Mouse (Mus musculus): ENCODE measurements around the gene Trhr2. TPM values are rescaled to one million over a fixed set of nuclear protein-coding genes. Genes with fewer than 3 reads are reported as not detected.
A peak's percentile ranks its signal among the peaks of the same experiment; 100 is the strongest.

The Trhr2 gene
- total RNA-seq (2022): not detected

DNA sequence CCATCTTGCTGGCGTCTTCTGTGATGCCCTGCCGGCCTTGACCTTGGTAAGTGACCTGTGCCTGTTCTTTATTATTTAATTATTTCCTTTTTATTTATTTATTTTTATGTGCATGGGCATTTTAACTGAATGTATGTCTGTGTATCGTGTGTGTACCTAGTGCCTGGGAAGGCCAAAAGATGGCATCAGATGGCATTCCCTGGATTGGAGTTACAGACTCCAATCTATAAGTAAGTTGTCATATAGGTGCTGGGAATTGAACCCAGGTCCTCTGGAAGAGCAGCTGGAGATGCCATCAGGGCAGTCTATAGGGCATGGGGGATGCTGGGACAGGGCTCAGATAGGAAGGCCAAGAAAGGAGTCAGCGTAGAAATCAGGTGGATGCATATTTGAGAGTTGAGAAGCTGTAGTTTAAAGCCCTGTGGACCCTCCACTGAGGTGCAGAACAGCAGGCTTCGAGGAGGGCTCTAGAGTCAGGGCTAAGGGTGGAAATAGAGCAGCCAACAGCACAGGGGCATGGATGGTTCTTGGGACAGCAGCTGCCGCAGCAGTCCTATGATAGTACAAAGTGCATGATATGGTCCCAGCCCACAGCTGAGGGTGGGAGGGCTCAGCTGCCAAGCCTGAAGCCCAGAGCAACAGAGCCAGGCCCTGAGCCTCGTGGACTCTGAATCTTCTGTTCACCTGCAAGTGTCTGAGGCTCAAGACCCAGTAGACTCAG lies at the start of gene Trhr2:
Trhr2 (minus strand) TSS at position 51 of the 721 bp plus-strand sequence.
- no peak for DNase-seq

DNA sequence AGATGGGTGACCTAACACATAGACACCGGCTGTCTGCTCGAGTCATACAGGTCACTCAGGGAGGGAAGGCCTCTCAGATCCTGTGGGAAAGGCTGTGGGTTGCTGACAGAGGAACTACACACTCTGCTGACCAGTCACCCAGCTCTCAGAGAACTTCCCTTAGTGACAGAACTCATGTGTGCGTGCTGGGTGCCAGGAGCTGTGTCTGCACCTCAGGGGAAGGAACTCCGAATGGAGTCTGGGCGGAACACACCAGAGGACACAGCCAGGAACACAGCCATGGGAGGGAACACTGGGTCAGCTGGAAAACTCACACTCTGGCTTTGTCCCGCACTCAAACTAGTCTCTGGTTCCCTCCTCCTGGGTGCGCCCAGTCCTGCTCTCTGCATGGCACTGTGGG lies 47.1 kb upstream of the Trhr2 start:
- DNase-seq: no peak

DNA sequence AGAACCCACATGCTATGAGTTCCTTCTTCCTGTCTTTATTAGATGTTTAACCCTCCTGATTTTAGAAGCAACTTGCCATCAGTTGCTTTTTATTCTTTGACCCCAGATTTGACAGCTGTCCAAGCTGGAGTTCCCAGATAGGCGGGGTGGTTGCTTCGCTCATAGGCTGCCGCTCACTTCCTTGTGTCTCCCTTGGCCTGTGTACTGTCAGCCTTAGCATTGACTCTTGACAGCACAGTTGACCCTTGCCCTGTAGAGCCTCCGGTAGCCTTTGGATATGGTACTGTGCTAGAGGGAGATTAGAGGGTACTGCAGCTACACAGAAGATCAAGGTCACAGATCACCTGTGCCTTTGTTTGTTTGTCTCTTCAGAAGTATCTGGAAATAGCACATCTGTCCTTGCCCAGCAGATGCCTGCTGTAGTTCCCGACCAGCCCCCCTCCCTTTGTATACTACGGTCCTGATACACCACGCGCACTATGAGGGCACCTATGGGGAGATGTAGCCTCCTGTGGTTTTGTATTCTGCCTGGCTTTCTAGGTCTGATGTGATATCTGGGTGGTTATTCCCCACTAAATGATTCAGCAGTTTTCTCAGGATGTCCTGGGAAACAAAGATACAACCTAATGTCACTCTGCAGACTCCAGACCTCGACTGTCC lies 44.7 kb upstream of the Trhr2 start:
- DNase-seq: no peak

DNA sequence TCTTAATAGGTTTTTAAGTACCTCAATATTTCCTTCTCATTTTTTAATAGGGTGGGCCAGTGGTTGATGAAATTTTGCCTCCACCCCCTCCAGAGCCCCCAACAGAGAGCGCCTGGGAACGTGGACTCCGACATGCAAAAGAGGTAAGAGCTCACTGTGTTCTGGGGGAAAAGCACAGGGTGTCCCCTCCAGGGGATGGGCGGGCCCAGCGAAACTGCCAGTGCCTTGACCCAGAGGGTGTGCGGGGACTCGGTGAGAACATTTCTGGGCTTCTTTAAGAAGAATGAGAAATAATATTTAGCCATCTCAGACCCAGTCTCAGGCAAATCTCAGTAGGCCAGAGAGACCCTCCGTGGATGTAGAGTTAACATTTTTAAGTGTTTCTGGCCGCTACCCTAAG lies 37.6 kb upstream of the Trhr2 start:
- DNase-seq: no peak

DNA sequence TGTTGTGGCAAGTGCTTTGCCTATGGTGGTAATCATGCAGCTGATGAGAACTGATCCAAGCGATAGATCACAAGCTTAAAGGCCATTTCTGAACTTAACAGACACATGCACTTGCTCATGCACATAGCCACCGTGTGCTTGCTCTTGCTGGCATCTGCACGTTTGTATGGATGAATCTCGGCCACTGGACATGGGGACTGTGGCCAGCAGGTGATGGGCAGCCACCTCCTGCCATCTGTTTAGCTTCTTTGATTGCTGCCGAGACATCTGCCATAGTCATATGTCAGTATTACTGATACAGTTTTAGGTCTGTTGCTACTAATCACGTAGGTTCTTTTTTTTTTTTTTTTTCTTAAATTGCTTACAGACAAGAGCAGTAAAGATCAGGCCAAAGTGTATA lies 34.7 kb upstream of the Trhr2 start:
- DNase-seq: no peak

DNA sequence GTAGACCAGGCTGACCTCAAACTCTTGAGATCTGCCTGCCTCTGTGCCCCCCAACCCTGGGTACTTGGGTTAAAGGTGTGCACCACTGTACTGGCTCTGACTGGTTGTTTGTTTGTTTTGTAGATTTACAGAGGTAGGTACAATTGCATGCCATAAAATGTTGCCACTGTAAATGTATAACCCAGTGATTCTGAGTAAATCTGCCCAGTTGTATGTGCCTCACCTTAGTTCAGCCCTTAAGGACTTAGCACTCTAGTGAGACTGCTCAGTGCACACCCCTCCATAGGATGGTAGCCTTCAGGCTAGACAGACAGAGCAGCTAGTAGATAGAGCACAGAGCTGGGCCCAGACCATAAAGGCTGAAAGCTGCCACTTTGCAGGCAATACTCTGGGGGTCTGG lies 33.2 kb upstream of the Trhr2 start:
- DNase-seq: no peak

DNA sequence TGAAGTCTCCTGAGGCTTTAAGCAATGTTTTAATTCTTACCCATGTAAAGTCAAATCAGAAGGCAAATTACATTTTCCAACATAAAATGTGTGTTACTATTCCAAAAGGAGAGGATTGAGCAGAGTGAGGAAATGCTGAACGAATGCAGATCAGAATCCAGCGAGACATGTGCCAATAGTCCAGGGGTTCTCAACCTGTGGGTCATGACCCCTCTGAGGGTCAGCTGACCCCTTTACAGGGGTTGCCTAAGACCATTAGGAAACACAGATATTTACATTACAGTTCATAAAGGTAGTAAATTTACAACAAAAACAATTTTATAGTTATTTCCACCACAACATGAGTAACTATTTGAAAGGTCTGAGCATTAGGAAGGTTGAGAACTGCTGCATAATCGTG lies 30.2 kb upstream of the Trhr2 start:
- DNase-seq: no peak

DNA sequence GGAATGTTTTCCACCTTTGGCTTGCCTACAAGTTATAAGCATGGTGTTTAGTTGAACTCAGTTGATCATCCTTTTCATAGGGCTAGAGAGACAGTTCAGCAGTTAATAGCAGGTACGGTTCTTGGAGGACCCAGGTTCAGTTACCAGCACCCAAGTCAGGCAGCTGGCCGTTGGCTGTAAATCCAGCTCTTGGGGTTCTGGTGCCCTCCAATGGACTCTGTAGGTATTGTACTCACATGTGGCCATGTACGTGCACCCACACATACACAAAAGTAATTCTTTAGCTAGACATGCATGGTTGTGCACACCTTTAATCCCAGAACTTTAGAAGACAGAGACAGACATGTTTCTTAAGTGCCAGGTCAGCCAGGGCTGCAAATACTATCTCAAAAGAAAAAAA lies 28.8 kb upstream of the Trhr2 start:
- no peak for DNase-seq

DNA sequence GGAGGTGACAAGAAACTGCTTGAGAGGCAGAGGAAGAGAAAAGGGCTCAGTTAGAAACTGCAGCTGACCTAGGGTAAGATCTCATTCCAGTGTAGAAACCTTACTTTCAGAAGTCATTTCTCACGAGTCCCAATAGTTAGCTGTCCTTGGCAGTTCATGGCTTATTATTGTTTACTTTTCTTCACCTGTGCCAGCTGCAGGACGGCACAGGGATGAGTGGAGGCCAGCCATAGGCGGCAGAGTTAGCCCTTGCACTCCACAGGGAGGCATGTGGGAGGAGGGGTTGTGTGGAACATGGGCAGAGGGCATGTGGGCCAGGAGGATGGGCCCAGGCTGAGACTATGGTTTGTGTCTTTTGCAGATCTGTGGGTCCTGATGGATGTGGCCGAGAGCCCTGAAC lies 22.5 kb upstream of the Trhr2 start:
- DNase-seq: no peak

DNA sequence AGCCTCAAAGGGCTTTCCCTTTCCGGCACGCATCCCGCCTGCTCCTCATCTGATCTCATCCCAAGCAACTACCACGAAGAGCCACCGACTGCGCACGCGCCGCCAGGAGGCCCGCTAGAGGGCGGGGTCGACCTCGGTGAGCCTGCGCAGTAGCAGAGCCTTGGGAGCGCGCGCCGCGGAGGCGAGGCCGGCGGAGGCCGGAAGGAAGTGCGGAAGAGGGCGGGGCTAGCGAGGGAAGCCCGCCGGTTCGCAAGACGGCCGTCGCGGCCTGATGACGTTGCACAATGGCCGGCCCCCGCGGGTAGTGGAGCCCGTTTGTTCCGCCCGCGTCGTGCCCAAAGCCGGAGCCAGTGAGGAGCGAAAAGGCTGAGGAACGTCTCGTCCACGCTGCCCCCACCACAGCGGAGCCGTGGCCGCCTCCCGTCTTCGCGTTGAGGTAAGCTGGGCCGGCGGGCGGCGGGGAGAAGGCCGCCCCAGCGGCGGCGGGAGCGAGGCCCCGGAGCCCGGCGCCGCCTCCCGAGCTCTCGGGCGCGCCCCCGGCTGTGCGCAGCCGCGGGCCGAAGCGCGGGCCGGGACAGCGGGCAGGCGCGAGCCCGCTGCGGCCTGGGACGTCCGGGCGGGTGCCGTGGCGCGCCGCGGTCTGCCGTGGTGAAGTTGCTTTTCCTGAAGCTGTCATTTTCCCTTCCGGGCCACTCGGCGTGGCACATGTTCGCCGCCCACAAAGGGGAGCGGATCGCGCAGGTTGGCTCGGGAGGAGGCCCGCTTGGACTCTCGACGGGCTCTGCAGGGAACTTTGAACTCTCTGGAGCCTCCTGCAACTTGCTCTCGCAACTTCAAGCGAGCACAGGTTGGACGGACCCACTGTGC lies 16.1 kb upstream of the Trhr2 start, which contains the start of gene Zc3h18:
Zc3h18 (plus strand) TSS at position 245 of the 867 bp plus-strand sequence.
- DNase-seq: peak; percentile 99

DNA sequence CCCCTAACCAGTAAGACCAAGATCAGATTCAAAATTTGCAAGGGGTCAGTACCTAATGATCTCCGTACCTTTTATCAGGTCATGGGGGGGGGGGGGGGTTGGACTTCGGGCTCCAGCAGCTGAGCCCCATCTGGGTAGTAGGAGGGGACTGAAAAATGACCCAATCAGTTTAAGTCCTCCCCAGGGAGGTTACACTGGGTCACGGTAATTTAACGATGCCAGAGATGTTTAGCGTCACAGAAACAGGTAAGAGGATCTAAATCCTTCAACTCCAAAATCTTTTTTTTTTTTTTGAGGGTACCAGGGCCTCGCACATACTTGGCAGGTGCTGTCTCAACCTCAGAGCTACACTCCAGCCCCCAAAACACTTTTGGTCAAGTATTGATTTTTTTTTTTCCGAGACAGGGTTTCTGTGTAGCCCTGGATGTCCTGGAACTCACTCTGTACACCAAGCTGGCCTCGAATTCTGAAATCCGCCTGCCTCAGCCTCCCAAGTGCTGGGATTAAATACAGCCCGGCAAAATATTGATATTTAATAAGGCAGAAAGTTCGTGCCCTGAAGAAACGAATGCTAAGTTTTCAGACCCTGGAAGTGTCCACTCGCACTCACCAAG lies 15.3 kb upstream of the Trhr2 start:
- DNase-seq: no peak

DNA sequence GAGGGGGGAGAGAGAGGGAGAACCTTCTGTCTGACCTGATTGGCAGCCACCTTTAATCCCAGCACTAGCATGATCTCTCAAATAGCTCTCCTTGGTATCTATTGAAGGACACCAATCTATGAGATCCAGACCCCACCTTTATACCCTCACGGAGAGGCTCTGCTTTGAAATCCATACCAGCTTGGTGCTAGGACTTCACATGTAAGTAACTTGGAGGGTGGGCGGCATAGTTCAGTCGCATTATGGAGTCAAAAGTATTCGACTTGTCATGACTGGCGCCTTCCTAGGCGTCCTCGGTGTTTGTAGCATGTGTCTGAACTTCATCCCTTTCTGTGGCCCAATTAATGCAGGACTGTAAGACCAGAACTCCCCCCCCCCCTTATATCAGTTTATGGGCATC lies 14.8 kb upstream of the Trhr2 start:
- DNase-seq: no peak

DNA sequence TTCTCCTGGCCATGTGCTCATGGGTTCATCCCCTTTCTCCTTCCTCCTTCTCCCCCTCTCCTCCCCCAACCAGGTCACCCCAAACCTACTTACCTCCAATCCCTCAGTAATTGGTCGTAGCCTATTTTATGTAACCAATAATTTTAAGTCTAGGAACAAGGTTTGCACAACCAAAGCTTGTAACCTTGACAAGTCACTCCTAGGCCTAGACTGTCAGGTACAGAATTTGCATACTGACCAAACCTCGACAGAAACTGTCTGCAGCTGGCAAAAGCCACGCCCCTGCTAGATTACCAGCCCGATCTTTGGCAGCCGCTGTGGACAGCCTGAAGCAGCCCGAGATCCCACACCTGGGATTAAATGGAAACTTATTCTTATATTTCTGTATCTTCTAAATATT lies 11.2 kb upstream of the Trhr2 start:
- DNase-seq: no peak

DNA sequence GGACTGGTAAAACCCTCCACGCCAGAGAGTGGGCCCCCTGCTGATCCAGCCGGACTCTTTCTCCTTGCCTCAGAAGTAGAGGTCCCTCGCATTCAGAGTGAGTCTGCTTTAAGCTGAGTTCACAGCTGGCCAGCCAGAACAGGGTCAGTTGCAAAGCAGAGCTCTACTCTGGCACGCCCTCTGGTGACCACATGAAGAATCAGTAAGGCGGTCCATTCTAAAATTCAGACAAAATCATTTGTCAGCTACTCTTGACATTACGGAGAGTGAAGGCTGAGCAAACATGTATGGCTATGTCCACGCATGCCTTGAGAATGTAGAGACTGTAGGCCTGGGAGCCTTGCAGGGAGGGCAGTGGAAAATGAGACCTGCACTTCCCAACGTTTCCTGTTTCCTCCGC lies 9.1 kb upstream of the Trhr2 start:
- DNase-seq: peak; percentile 39

DNA sequence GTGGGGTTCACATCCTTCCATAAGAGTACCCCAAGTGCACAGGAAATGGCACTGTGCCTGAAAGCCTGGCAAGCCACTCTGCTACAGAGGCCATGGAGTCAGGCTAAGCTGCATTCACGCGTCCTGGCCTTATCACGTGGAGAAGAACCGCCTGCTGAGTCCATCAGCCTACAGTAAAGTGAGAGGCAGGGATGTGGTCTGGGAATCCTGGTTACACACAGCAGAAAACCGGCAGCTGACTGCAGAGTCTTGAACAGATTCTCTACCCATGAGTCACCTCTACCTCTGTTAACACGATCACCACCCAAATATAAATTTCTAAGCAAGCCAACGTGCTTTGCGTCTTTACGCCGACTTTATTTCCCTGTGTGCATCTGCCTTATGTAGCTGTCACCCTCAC lies 7.9 kb upstream of the Trhr2 start:
- DNase-seq: no peak

DNA sequence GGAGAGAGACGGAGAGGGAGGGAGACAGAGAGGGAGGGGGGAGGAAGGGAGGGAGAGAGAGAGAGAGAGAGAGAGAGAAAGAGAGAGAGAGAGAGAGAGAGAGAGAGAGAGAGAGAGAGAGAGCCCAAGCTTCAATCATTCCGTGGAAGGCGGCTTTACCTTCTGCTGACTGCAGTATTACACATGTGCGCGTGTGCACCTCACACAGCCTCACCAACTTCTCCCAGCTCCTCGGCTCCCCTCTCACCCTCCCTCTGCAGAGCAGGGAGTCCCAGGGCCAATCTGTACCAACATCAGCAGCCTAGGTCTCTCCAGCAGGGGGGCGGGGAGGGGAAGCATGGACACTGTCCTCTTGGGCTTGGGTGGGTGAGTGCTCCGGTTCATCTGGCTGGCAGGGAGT lies 2.4 kb upstream of the Trhr2 start:
- DNase-seq: no peak

DNA sequence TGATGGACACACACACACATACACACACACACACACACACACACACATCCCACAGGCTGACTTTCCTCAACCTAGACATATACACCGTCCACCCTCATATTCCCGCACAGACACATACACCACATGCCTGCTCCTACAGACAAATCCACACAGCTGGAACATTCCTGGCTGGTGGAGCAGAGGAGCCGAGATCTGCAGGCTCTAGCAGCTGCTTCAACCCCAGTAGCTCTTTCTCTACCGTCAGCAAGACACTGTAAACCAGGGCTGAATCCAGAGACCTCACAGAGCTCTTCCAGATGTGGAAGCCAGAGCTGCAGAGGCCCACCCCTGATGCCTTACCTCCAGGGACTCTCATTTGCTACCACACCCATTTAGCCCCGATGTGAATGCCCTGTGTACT lies 1.7 kb upstream of the Trhr2 start:
- no peak for DNase-seq

DNA sequence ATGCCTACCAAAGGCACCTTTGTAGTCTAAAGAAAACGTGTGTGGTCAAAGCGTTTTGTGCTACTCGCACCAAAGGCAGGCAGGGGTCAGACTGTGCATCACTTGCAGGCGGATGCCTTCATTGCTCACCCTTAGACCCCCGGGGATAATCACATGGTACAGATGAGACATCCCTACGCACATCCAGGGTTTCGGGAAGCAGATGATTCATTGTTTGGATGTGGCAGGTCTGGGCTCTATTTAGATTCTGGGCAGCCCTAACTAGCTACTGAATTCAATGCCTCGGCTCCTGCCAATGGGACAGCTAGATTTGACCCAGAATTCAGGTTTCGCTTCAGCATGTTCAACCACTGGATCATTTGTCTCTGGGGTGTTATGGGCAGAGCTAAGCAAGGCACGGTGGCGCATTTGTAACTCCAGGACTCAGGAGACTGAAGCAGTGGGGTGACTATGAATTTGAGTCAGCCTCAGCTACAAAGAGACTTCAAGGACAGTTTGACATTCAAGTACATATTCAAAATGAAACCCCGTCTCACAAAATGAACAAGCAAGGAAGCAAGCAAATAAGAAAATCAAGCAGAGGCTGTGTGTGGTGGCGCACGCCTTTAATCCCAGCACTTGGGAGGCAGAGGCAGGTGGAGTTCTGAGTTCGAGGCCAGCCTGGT lies 1.3 kb downstream of the Trhr2 start:
- no peak for DNase-seq

DNA sequence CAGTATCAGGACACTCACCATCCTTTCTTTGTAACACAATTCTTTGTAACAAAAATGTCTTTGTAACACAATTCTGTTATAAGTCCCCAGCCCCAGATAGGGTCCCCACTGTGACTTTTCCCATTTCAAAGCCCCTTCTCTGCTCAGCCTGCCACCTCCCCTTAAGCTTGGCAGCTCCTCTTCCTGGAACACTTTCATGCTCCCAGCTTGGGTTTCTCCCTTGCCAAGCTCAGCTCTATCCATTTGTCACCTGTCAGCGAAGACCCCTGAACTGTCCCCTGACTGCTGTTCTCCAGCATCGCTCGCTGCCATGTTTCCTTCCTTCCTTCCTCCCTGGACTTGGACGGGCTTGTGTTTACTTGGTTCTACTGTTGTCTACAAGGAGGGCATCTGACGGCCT lies 2.9 kb downstream of the Trhr2 start:
- DNase-seq: no peak

DNA sequence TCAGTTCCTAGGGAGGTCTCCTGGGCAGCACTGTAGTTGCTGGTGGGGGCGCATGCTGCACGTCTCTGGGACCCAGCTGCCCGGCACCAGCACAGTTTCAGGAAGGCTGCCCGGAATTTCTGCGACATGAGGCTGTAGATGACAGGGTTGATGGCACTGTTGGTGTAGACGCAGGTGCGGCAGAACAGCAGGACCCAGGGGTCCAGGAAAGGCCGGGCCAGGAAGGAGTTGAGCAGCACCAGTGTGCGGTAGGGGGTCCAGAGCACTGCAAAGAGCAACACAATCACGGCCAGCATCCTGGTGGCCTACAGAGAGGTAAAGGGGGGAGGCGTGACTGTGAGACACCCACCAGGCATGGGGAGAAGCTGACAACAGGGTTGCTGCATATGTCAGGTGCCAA lies 3.3 kb downstream of the Trhr2 start:
- DNase-seq: no peak

DNA sequence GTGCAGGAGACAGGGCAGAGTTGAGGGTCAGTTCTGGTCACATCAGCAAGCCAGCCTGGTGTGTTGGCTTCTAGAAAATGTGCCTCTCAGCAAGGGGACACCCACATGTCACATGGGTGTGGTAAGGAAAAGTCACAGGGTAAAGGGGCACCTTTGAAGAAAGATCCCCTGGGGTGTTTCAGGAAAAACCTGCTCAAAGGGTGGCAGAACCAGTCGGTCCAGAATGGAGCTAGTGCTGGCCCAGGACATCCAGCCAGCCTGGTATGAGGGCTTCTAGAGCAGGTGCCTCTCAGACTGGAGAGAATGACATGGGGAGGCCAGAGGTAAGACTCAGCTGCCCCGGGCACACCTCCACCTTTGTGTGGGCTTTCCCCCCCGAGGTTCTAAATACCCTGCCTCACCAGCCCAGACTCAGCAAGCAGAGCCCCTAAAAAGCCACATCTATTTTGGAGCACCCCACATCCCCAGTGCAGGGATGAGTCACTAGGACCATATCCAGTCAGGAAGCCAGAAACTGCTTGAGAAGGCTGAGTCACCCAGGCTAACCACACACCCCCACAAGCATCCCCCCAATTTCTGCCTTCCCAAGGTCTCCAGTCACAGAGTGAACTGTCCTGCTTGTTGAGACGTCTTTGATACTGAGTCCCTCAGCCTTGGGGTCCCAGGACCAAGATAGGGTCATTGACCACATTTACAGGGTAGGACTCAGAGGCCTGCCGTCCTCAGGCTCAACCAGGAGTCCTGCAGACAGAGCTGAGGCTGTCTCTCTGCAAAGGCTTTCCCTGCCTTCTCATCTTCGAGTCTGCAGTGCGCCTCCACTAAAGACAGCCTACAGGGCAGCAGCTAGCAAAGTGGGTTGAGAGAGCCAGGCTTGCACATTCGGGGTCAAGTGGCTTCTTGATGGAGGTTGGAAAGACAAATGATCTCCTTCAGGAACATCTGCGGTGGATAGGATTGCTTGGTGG lies 4.6 kb downstream of the Trhr2 start:
- DNase-seq: no peak
